Mouse (Mus musculus): ENCODE measurements around the gene Ric1. TPM values are rescaled to one million over a fixed set of nuclear protein-coding genes. Genes with fewer than 3 reads are reported as not detected.

Ric1 gene
- total RNA-seq (2023), result 10 to 100 TPM; 46.8 to 49.5 TPM

GRCm38 (mm10) chr19:29521637-29522435 is at the start of gene Ric1:
Gene Ric1 (plus strand): TSS chr19:29522282.

DNA sequence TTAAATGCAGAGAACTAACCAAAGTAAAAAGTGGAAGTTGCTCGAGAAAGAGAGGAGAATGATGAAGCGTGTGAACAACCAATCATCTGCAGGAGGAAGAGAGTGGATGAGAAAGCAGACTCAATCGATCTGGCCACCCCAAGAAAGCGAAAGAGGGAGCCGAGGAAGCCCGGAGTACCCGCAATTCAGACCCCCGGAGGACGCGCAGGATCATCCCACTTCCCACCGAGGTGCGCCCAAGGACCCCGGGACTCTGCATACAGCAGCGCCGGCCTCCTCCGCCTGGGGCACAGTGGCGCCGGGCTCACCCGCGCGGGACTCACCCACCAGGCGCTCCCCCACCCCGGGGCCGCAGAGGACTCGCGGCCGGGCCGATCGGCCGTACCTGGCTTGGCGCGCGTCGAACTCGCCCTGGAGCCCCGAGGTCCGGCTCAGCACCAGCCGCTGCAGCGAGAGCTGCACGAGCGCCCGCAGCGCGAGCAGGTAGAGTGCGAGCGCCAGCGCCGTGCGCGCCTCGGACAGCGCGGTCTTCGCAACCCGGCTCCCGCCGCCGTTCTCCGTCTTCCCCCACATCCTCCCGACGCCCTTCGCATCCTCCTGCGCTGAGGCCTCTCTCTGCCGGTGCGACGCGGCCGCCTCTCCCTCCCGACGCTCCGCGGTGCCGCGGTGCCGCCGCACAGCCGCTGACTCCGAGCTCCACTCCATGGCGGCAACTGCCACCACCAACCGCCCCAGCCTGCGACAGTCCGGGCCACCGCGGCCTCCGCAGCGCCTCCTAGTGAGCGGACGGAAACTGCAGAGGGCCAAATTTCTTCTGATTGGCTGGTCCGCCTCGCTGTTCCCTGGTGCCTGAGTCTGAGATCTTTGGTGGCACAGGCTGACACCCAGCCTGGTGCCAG is 125.8 kb downstream of the Ric1 start, which contains the start of gene Ermp1:
TSS of gene Ermp1 (minus strand) at position 765 of the 899 bp plus-strand sequence.

Other genes with a start within 250 kb of the Ric1 start
- gene Insl6, start 196.9 kb upstream of the Ric1 start, total RNA-seq (2023), result 1 to 10 TPM; 1.3 to 2.2 TPM
- not detected for gene Rln1, start 187.6 kb upstream of the Ric1 start, total RNA-seq (2023)
- 10 to 100 TPM; 68.6 to 78.6 TPM for gene Plgrkt, start 154.9 kb upstream of the Ric1 start, total RNA-seq (2023)
- gene Cd274, start 154.8 kb upstream of the Ric1 start, total RNA-seq (2023), result 10 to 100 TPM; 43.3 to 46.0 TPM
- gene Pdcd1lg2, start 111.4 kb upstream of the Ric1 start, total RNA-seq (2023), result 10 to 100 TPM in 1 of 2 experiments, 1 to 10 TPM in 1; 8.6 to 11.3 TPM
- 10 to 100 TPM; 31.7 to 36.5 TPM for gene Ermp1, start 126.1 kb downstream of the Ric1 start, total RNA-seq (2023)
- gene Mlana, start 175.5 kb downstream of the Ric1 start, total RNA-seq (2023), result not detected

Measured in monocyte, adult 59 days (primary cell).